Mouse (Mus musculus) neural tube, embryonic 14.5 days (tissue): ENCODE measurements at regions not wholly inside any gene's neighbourhood (a gene's known extent, or its start where the extent isn't known, plus 50 kb on each side); places are given as distances from the start of the nearest gene placed in this dataset.

ENCODE experiments used
- ATAC-seq: fragments of 200-750 bp; cut with Nextera tagmentation; 2 replicates; pipeline ENCODE4 v1.8.0; 2017; ENCODE audit warnings: low read depth, mild to moderate bottlenecking, moderate TSS enrichment, moderate library complexity
- H3K27ac ChIP-seq: fragments of 300-500 bp; sonication (generic); 2 replicates; pipeline ENCODE4 v1.5.1; 2014; ENCODE audit warnings: low read depth, mild to moderate bottlenecking, control low read depth, low read length, moderate library complexity, mixed read lengths
- H3K27me3 ChIP-seq: fragments of 300-500 bp; sonication (generic); 2 replicates; pipeline ENCODE4 v1.6.1; 2014; ENCODE audit warnings: low read length; ENCODE audit not compliant: control insufficient read depth, insufficient read depth
- H3K36me3 ChIP-seq: fragments of 300-500 bp; sonication (generic); 2 replicates; pipeline ENCODE4 v1.6.1; 2014; ENCODE audit warnings: low read length, mixed read lengths; ENCODE audit not compliant: control insufficient read depth, insufficient read depth
- H3K4me1 ChIP-seq: fragments of 300-500 bp; sonication (generic); 2 replicates; pipeline ENCODE4 v1.6.1; 2014; ENCODE audit warnings: low read length; ENCODE audit not compliant: control insufficient read depth, insufficient read depth
- H3K4me2 ChIP-seq: fragments of 300-500 bp; sonication (generic); 2 replicates; pipeline ENCODE4 v1.6.1; 2014; ENCODE audit warnings: mild to moderate bottlenecking, low read depth, low read length, control low read depth
- H3K4me3 ChIP-seq: fragments of 300-500 bp; sonication (generic); 2 replicates; pipeline ENCODE4 v1.5.1; 2014; ENCODE audit warnings: low read depth, low read length, control low read depth, mixed read lengths
- H3K9ac ChIP-seq: fragments of 300-500 bp; sonication (generic); replicated peaks from 2 replicates; pipeline ENCODE4 v1.6.1; 2014; ENCODE audit warnings: low read depth, mild to moderate bottlenecking, control low read depth, low read length, mixed read lengths
- H3K9me3 ChIP-seq: fragments of 300-500 bp; sonication (generic); 2 replicates; pipeline ENCODE4 v1.6.1; 2016; ENCODE audit warnings: low read length; ENCODE audit not compliant: control insufficient read depth
- WGBS: fragments of 180-500 bp; shearing (Covaris S2); extraction: QIAGEN DNeasy Blood & Tissue Kit; methylation state at CpG from one replicate; pipeline ENCODE4 v1.1.7; 2014; 5-methylcytosine and 5-hydroxymethylcytosine counted together

- Histone ChIP-seq H3K9ac (no peak overlapping the region), H3K4me1 (no peaks in the 10 kb centered on the region), H3K27ac (no peak overlapping the region), H3K4me3 (no peak overlapping the region), H3K9me3 (no peaks in the 10 kb centered on the region), H3K27me3 (no peaks in the 10 kb centered on the region), H3K4me2 (no peak overlapping the region), H3K36me3 (no peaks in the 10 kb centered on the region)
- peak; percentile 69; the same call in 1 of the 2 replicates for ATAC-seq
- 66% methylated on average over 4 of the region's 4 CpGs for whole genome bisulfite sequencing
Measured at GRCm38 (mm10) chr3:134390472-134391336, 154.4 kb downstream of the Cxxc4 start.

- no peak overlapping the region for H3K4me2 ChIP-seq
- 57% methylated on average over 4 of the region's 4 CpGs for WGBS
- no peaks in the 10 kb centered on the region for H3K9me3 ChIP-seq
- no peak for ATAC-seq
- no peaks in the 10 kb centered on the region for H3K27me3 ChIP-seq
- no peaks in the 10 kb centered on the region for H3K36me3 ChIP-seq
- H3K4me1 ChIP-seq: no peaks in the 10 kb centered on the region
- H3K27ac ChIP-seq: no peak overlapping the region
- H3K4me3 ChIP-seq: no peak overlapping the region
- no peak overlapping the region for H3K9ac ChIP-seq
Measured at GRCm38 (mm10) chr3:134400395-134401090, 164.3 kb downstream of the Cxxc4 start.

- peak; percentile 81 for ATAC-seq
- Histone ChIP-seq H3K4me1 (no peaks in the 10 kb centered on the region), H3K9ac (no peak overlapping the region), H3K27ac (no peak overlapping the region), H3K4me2 (no peak overlapping the region; the same call in 1 of the 2 replicates), H3K4me3 (no peak overlapping the region), H3K36me3 (no peaks in the 10 kb centered on the region), H3K9me3 (no peaks in the 10 kb centered on the region), H3K27me3 (no peaks in the 10 kb centered on the region)
- 47% methylated on average over 17 of the region's 17 CpGs for WGBS
Measured at GRCm38 (mm10) chr3:134415606-134416328, 179.5 kb downstream of the Cxxc4 start.

GRCm38 (mm10) chr3:134427633-134428032, 191.3 kb downstream of the Cxxc4 start:
- Histone ChIP-seq H3K9me3 (no peaks in the 10 kb centered on the region), H3K36me3 (no peaks in the 10 kb centered on the region), H3K4me2 (no peak overlapping the region), H3K4me3 (no peak overlapping the region), H3K9ac (no peak overlapping the region), H3K4me1 (no peaks in the 10 kb centered on the region), H3K27ac (no peak overlapping the region), H3K27me3 (no peaks in the 10 kb centered on the region)
- no peak for ATAC-seq
- WGBS: 82% methylated on average over 3 of the region's 3 CpGs

GRCm38 (mm10) chr3:134466611-134467010, 230.3 kb downstream of the Cxxc4 start:
- Histone ChIP-seq H3K4me2 (no peak overlapping the region), H3K27ac (no peak overlapping the region), H3K27me3 (no peaks in the 10 kb centered on the region), H3K9ac (no peak overlapping the region), H3K4me1 (no peaks in the 10 kb centered on the region), H3K9me3 (no peaks in the 10 kb centered on the region), H3K4me3 (no peak overlapping the region), H3K36me3 (no peaks in the 10 kb centered on the region)
- WGBS: 93% methylated on average over 1 of the region's 1 CpGs
- ATAC-seq: no peak

GRCm38 (mm10) chr3:134487280-134487679, 251.0 kb downstream of the Cxxc4 start:
- no peak overlapping the region for H3K27ac ChIP-seq
- H3K36me3 ChIP-seq: no peaks in the 10 kb centered on the region
- no peak overlapping the region for H3K4me2 ChIP-seq
- no peak overlapping the region for H3K9ac ChIP-seq
- no peak for ATAC-seq
- H3K4me3 ChIP-seq: no peak overlapping the region
- no peaks in the 10 kb centered on the region for H3K9me3 ChIP-seq
- WGBS: 79% methylated on average over 2 of the region's 2 CpGs
- H3K4me1 ChIP-seq: no peaks in the 10 kb centered on the region
- H3K27me3 ChIP-seq: no peaks in the 10 kb centered on the region

GRCm38 (mm10) chr3:134489966-134490543, 253.8 kb downstream of the Cxxc4 start:
- H3K9ac ChIP-seq: no peak overlapping the region
- H3K9me3 ChIP-seq: no peaks in the 10 kb centered on the region
- no peak overlapping the region for H3K4me2 ChIP-seq
- no peaks in the 10 kb centered on the region for H3K36me3 ChIP-seq
- H3K4me1 ChIP-seq: no peaks in the 10 kb centered on the region
- H3K27me3 ChIP-seq: no peaks in the 10 kb centered on the region
- peak; percentile 44; the same call in 1 of the 2 replicates for ATAC-seq
- H3K4me3 ChIP-seq: no peak overlapping the region
- H3K27ac ChIP-seq: no peak overlapping the region
- 72% methylated on average over 5 of the region's 5 CpGs for WGBS

- 83% methylated on average over 6 of the region's 6 CpGs for WGBS
- Histone ChIP-seq H3K4me2 (no peak overlapping the region), H3K4me1 (no peaks in the 10 kb centered on the region), H3K4me3 (no peak overlapping the region), H3K9ac (no peak overlapping the region), H3K27ac (no peak overlapping the region), H3K27me3 (no peaks in the 10 kb centered on the region), H3K9me3 (no peaks in the 10 kb centered on the region), H3K36me3 (no peaks in the 10 kb centered on the region)
- no peak for ATAC-seq
Measured at GRCm38 (mm10) chr3:134509702-134510101, 273.4 kb downstream of the Cxxc4 start.
